Mouse (Mus musculus) heart, adult 9 months (tissue): ENCODE data around the gene Slc25a17.

Experiments used
- DNase-seq, 2 experiments: peaks; one replicate each; pipeline ENCODE4 v3.0.0; 2022; ENCODE audit warnings: low spot score in 2 of 2

The Slc25a17 gene

GRCm38 (mm10) chr15:81355146-81355761, 5.4 kb downstream of the Slc25a17 start:
- DNase-seq, result no peak

- no peak for DNase-seq
These were observed 8.0 kb downstream of the Slc25a17 start for GRCm38 (mm10) chr15:81352638-81353037.

- no peak for DNase-seq
These were observed 10.2 kb downstream of the Slc25a17 start for GRCm38 (mm10) chr15:81350401-81350800.

GRCm38 (mm10) chr15:81348366-81348765, 12.2 kb downstream of the Slc25a17 start:
- DNase-seq, result no peak

GRCm38 (mm10) chr15:81347466-81347865, 13.1 kb downstream of the Slc25a17 start:
- no peak for DNase-seq

GRCm38 (mm10) chr15:81341426-81341825, 19.2 kb downstream of the Slc25a17 start:
- DNase-seq, result no peak

- DNase-seq, result no peak
These were observed 21.5 kb downstream of the Slc25a17 start for GRCm38 (mm10) chr15:81339158-81339557.

GRCm38 (mm10) chr15:81336466-81336865, 24.1 kb downstream of the Slc25a17 start:
- DNase-seq, result no peak

- no peak for DNase-seq
These were observed 28.1 kb downstream of the Slc25a17 start for GRCm38 (mm10) chr15:81332517-81332916.

- DNase-seq, result no peak
These were observed 29.7 kb downstream of the Slc25a17 start for GRCm38 (mm10) chr15:81330816-81331433.

GRCm38 (mm10) chr15:81329721-81330369, 30.8 kb downstream of the Slc25a17 start:
- DNase-seq, result no peak

- DNase-seq, result no peak
These were observed 33.1 kb downstream of the Slc25a17 start for GRCm38 (mm10) chr15:81327501-81327900.

- peak; percentile 15 to 16 for DNase-seq
These were observed 35.6 kb downstream of the Slc25a17 start for GRCm38 (mm10) chr15:81324979-81325378.

- DNase-seq, result no peak
These were observed 40.5 kb downstream of the Slc25a17 start for GRCm38 (mm10) chr15:81320137-81320536.

- DNase-seq, result no peak
These were observed 41.1 kb downstream of the Slc25a17 start for GRCm38 (mm10) chr15:81319462-81319861.

- no peak for DNase-seq
These were observed 46.7 kb downstream of the Slc25a17 start for GRCm38 (mm10) chr15:81313928-81314327.

GRCm38 (mm10) chr15:81311026-81311425, 49.6 kb downstream of the Slc25a17 start:
- no peak for DNase-seq

- DNase-seq, result no peak
These were observed 50.3 kb downstream of the Slc25a17 start for GRCm38 (mm10) chr15:81310353-81310752.

GRCm38 (mm10) chr15:81308038-81308437, 52.6 kb downstream of the Slc25a17 start:
- DNase-seq, result no peak

- DNase-seq, result no peak
These were observed 54.1 kb downstream of the Slc25a17 start for GRCm38 (mm10) chr15:81306501-81306900.

- DNase-seq, result no peak
These were observed 55.6 kb downstream of the Slc25a17 start for GRCm38 (mm10) chr15:81305035-81305434.

GRCm38 (mm10) chr15:81304006-81304405, 56.6 kb downstream of the Slc25a17 start:
- no peak for DNase-seq

GRCm38 (mm10) chr15:81302151-81302808, 58.3 kb downstream of the Slc25a17 start:
- DNase-seq, result no peak
